Mouse (Mus musculus): Measurements from ENCODE around the gene Tns3. TPM values are rescaled to one million over a fixed set of nuclear protein-coding genes. Genes with fewer than 3 reads are reported as not detected.
A peak's percentile ranks its signal among the peaks of the same experiment; 100 is the strongest.

Tns3 gene
- polyA plus RNA-seq, 1 experiment from 2014 or later, result 9.1 TPM

GRCm38 (mm10) chr11:8575217-8576180, 88.8 kb downstream of the Tns3 start:
- Histone ChIP-seq H3K9me3 (replicated peaks) (no peaks in the 10 kb centered on the region), H3K27me3 (ENCODE audit: low read depth, poor library complexity, severe bottlenecking) (no peaks in the 10 kb centered on the region), H3K4me1 (peaks cover 8% of the 10 kb centered on the region), H3K4me3 (no peak overlapping the region), H3K36me3 (no peaks in the 10 kb centered on the region), H3K27ac (replicated peaks) (no peak overlapping the region)
- no peak for DNase-seq (ENCODE audit: low spot score)
- 82% methylated on average over 10 of the region's 10 CpGs for WGBS

- 90% methylated on average over 6 of the region's 6 CpGs for WGBS
- Histone ChIP-seq H3K27me3 (ENCODE audit: low read depth, poor library complexity, severe bottlenecking) (no peaks in the 10 kb centered on the region), H3K27ac (replicated peaks) (0 out of 2 replicates have a peak overlapping the region, but pooled peaks have one; percentile 9), H3K9me3 (replicated peaks) (no peaks in the 10 kb centered on the region), H3K36me3 (no peaks in the 10 kb centered on the region), H3K4me1 (peaks cover 17% of the 10 kb centered on the region), H3K4me3 (no peak overlapping the region)
- no peak for DNase-seq (ENCODE audit: low spot score)
Measured at GRCm38 (mm10) chr11:8574562-8574961, 89.8 kb downstream of the Tns3 start.

GRCm38 (mm10) chr11:8572762-8573161, 91.6 kb downstream of the Tns3 start:
- H3K4me3 ChIP-seq, result no peak overlapping the region
- peaks cover 26% of the 10 kb centered on the region for H3K4me1 ChIP-seq
- H3K36me3 ChIP-seq, result no peaks in the 10 kb centered on the region
- 94% methylated on average over 7 of the region's 7 CpGs for WGBS
- no peaks in the 10 kb centered on the region for H3K27me3 ChIP-seq (ENCODE audit: low read depth, poor library complexity, severe bottlenecking)
- H3K27ac ChIP-seq (replicated peaks), result no peak overlapping the region
- DNase-seq (ENCODE audit: low spot score), result no peak
- H3K9me3 ChIP-seq (replicated peaks), result no peaks in the 10 kb centered on the region

GRCm38 (mm10) chr11:8569232-8570028, 94.9 kb downstream of the Tns3 start:
- WGBS, result 13% methylated on average over 7 of the region's 7 CpGs
- Histone ChIP-seq H3K27ac (replicated peaks) (peak overlapping the region; percentile 57), H3K9me3 (replicated peaks) (0 out of 2 replicates have a peak, but pooled peaks cover 4% of the 10 kb centered on the region), H3K4me3 (no peak overlapping the region), H3K27me3 (ENCODE audit: low read depth, poor library complexity, severe bottlenecking) (no peaks in the 10 kb centered on the region), H3K4me1 (peaks cover 28% of the 10 kb centered on the region), H3K36me3 (peaks cover 8% of the 10 kb centered on the region)
- DNase-seq (ENCODE audit: low spot score), result no peak

- DNase-seq (ENCODE audit: low spot score), result no peak
- Histone ChIP-seq H3K36me3 (peaks cover 8% of the 10 kb centered on the region), H3K27me3 (ENCODE audit: low read depth, poor library complexity, severe bottlenecking) (no peaks in the 10 kb centered on the region), H3K4me1 (peaks cover 28% of the 10 kb centered on the region), H3K27ac (replicated peaks) (peak overlapping the region; percentile 57), H3K9me3 (replicated peaks) (0 out of 2 replicates have a peak, but pooled peaks cover 4% of the 10 kb centered on the region), H3K4me3 (no peak overlapping the region)
- WGBS, result 38% methylated on average over 7 of the region's 7 CpGs
Measured at GRCm38 (mm10) chr11:8568829-8569228, 95.5 kb downstream of the Tns3 start.

GRCm38 (mm10) chr11:8566250-8566853, 98.0 kb downstream of the Tns3 start:
- Histone ChIP-seq H3K4me3 (no peak overlapping the region), H3K27ac (replicated peaks) (peak overlapping the region; percentile 33; the same call in 1 of the 2 replicates), H3K4me1 (peaks cover 28% of the 10 kb centered on the region), H3K9me3 (replicated peaks) (0 out of 2 replicates have a peak, but pooled peaks cover 4% of the 10 kb centered on the region), H3K27me3 (ENCODE audit: low read depth, poor library complexity, severe bottlenecking) (no peaks in the 10 kb centered on the region), H3K36me3 (peaks cover 8% of the 10 kb centered on the region)
- WGBS, result 50% methylated on average over 3 of the region's 3 CpGs
- DNase-seq (ENCODE audit: low spot score), result no peak

- WGBS, result 90% methylated on average over 12 of the region's 12 CpGs
Measured at GRCm38 (mm10) chr11:8558761-8559282, 105.5 kb downstream of the Tns3 start.

GRCm38 (mm10) chr11:8558258-8558657, 106.1 kb downstream of the Tns3 start:
- 89% methylated on average over 9 of the region's 9 CpGs for WGBS
- no peak overlapping the region for H3K27ac ChIP-seq (replicated peaks)
- H3K9me3 ChIP-seq (replicated peaks), result no peaks in the 10 kb centered on the region
- DNase-seq (ENCODE audit: low spot score), result no peak
- no peak overlapping the region for H3K4me3 ChIP-seq
- peaks cover 17% of the 10 kb centered on the region for H3K4me1 ChIP-seq
- no peaks in the 10 kb centered on the region for H3K36me3 ChIP-seq
- H3K27me3 ChIP-seq (ENCODE audit: low read depth, poor library complexity, severe bottlenecking), result no peaks in the 10 kb centered on the region

More at GRCm38 (mm10) chr11:8558761-8559282, 105.5 kb downstream of the Tns3 start:
- Histone ChIP-seq H3K4me3 (no peak overlapping the region), H3K36me3 (no peaks in the 10 kb centered on the region), H3K9me3 (replicated peaks) (no peaks in the 10 kb centered on the region), H3K27me3 (ENCODE audit: low read depth, poor library complexity, severe bottlenecking) (no peaks in the 10 kb centered on the region), H3K27ac (replicated peaks) (no peak overlapping the region), H3K4me1 (peaks cover 17% of the 10 kb centered on the region)
- DNase-seq (ENCODE audit: low spot score), result no peak

GRCm38 (mm10) chr11:8557006-8557405, 107.3 kb downstream of the Tns3 start:
- Histone ChIP-seq H3K4me1 (peaks cover 17% of the 10 kb centered on the region), H3K4me3 (no peak overlapping the region), H3K27ac (replicated peaks) (peak overlapping the region; percentile 47; the same call in 1 of the 2 replicates), H3K36me3 (no peaks in the 10 kb centered on the region), H3K9me3 (replicated peaks) (no peaks in the 10 kb centered on the region), H3K27me3 (ENCODE audit: low read depth, poor library complexity, severe bottlenecking) (no peaks in the 10 kb centered on the region)
- peak; percentile 41 for DNase-seq (ENCODE audit: low spot score)
- WGBS, result 30% methylated on average over 9 of the region's 9 CpGs

GRCm38 (mm10) chr11:8551710-8552109, 112.6 kb downstream of the Tns3 start:
- no peak for DNase-seq (ENCODE audit: low spot score)
- H3K9me3 ChIP-seq (replicated peaks), result no peaks in the 10 kb centered on the region
- no peak overlapping the region for H3K27ac ChIP-seq (replicated peaks)
- peaks cover under 1% of the 10 kb centered on the region; the same call in 1 of the 2 replicates for H3K36me3 ChIP-seq
- no peaks in the 10 kb centered on the region for H3K27me3 ChIP-seq (ENCODE audit: low read depth, poor library complexity, severe bottlenecking)
- peaks cover 3% of the 10 kb centered on the region for H3K4me1 ChIP-seq
- 86% methylated on average over 5 of the region's 5 CpGs for WGBS
- H3K4me3 ChIP-seq, result no peak overlapping the region

- Histone ChIP-seq H3K4me1 (no peaks in the 10 kb centered on the region), H3K27ac (replicated peaks) (peak overlapping the region; percentile 9; the same call in 1 of the 2 replicates), H3K27me3 (ENCODE audit: low read depth, poor library complexity, severe bottlenecking) (no peaks in the 10 kb centered on the region), H3K4me3 (no peak overlapping the region), H3K36me3 (peaks cover 2% of the 10 kb centered on the region; the same call in 1 of the 2 replicates), H3K9me3 (replicated peaks) (no peaks in the 10 kb centered on the region)
- DNase-seq (ENCODE audit: low spot score), result no peak
- WGBS, result 79% methylated on average over 5 of the region's 5 CpGs
Measured at GRCm38 (mm10) chr11:8547661-8548060, 116.7 kb downstream of the Tns3 start.

- no peak for DNase-seq (ENCODE audit: low spot score)
Measured at GRCm38 (mm10) chr11:8545798-8546197, 118.5 kb downstream of the Tns3 start.

More at GRCm38 (mm10) chr11:8545798-8546197, 118.5 kb downstream of the Tns3 start:
- no peaks in the 10 kb centered on the region for H3K9me3 ChIP-seq (replicated peaks)
- 88% methylated on average over 1 of the region's 1 CpGs for WGBS
- H3K4me3 ChIP-seq, result no peak overlapping the region
- H3K27ac ChIP-seq (replicated peaks), result no peak overlapping the region
- H3K36me3 ChIP-seq, result peaks cover 2% of the 10 kb centered on the region; the same call in 1 of the 2 replicates
- no peaks in the 10 kb centered on the region for H3K27me3 ChIP-seq (ENCODE audit: low read depth, poor library complexity, severe bottlenecking)
- H3K4me1 ChIP-seq, result no peaks in the 10 kb centered on the region
